Mouse (Mus musculus) stomach, adult 2 months (tissue): ENCODE data around the gene Gm21773. TPM values are rescaled to one million over a fixed set of nuclear protein-coding genes. Genes with fewer than 3 reads are reported as not detected.

Experiments
- polyA plus RNA-seq: library from polyadenylated mRNA; depleted of rRNA; stranded (reverse); fragments of >200 nt; gene quantifications from 2 replicates; pipeline ENCODE4 v1.2.3, GENCODE M21; 2012; rRNA removed

The Gm21773 gene
- not detected in 2 replicates for polyA plus RNA-seq

DNA sequence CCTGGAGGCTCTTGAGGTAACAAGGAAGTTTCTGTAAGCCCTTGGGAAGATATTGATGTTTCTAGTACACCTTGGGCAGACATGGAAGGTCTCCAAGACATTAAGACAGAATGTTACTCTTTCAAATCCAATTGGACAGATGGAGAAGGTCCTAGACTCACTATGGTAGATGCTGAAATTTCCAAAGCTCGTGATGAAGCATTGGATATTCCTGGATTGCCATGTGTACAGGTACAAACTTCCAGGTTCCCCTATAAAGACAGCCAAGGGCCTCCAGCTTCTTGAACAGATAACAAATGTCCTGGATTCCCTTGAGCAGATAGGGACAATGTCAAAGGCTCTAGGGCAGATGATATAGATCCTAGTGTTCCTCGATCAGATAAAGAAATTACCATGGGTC lies at the start of gene Gm21773:
Gm21773 (minus strand) TSS at position 101 of the 400 bp plus-strand sequence.

